Comparison of ENCODE assay signal across 16 mouse cellular contexts in the genomic region with DNA sequence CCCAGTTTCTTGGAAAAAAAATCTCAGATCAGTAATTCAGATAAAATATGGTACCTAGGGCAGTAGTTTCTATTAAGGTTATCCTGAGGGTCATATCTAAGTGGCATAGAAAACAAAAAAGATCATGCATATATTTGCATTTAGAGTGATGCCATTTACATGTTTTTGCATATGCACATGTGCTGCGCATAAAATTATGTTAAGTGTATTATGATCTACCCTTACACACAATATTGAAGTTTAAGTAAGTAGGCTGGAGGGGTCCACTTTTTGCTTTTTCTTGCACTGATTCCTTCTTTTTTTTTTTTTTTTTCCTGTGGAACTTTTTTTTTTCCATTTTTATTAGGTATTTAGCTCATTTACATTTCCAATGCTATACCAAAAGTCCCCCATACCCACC.
"Had no signal": no experiment of that assay in that cellular context is flagged by ENCODE, and none has a peak within 500 bp of the region (broad histone marks: within the 10 kb centered on the region; RNA-seq: fewer than 3 reads in every experiment).

No protein-coding gene starts in this region.

- H3K9me3 ChIP-seq: neural tube, embryonic 13.5 days; neural tube, embryonic 15.5 days; stomach, embryonic 15.5 days had no signal

- H3K9ac ChIP-seq: neural tube, embryonic 13.5 days; neural tube, embryonic 15.5 days; stomach, embryonic 15.5 days had no signal

- H3K4me2 ChIP-seq: neural tube, embryonic 13.5 days; neural tube, embryonic 15.5 days; stomach, embryonic 15.5 days had no signal

- DNase-seq: retina, postnatal 1 day; right cerebral cortex, adult 18-20 months; right cerebral cortex, postnatal 14 days; right cerebral cortex, postnatal 25 days; right cerebral cortex, postnatal 4 days; spleen, adult 18-20 months; thymus, adult 18-20 months; thymus, adult 2 months; thymus, postnatal 14 days; thymus, postnatal 25 days; thymus, postnatal 36 days; thymus, postnatal 4 days had no signal

- H3K4me1 ChIP-seq: neural tube, embryonic 13.5 days; neural tube, embryonic 15.5 days; stomach, embryonic 15.5 days had no signal

- H3K27ac ChIP-seq: neural tube, embryonic 13.5 days; neural tube, embryonic 15.5 days; stomach, embryonic 15.5 days; stomach, postnatal 0 days had no signal

- H3K36me3 ChIP-seq: neural tube, embryonic 13.5 days; neural tube, embryonic 15.5 days; stomach, embryonic 15.5 days had no signal

- H3K27me3 ChIP-seq: neural tube, embryonic 13.5 days; neural tube, embryonic 15.5 days; stomach, embryonic 15.5 days had no signal

- H3K4me3 ChIP-seq: neural tube, embryonic 13.5 days; neural tube, embryonic 15.5 days; stomach, embryonic 15.5 days had no signal
